ENCODE assay signal across 14 mouse cellular contexts in the genomic region with DNA sequence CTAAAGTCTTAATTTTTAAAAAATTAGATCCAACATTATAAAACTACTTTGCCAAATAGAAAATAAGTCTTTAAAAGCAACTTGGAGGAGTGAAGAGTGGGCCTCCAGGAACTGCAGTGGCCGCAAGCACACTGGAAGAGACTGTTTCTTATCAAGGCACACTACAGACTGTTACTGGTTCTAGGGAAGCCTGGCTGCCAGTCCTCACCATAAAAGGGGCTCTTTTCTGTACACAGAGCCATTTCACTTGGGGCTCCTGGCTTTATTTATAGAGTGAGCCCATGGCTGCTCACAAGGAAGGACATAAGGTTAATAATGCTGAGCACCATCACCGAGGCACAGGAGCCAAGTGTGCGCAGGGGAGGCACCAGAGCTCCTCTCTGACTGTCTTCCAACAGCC.
"Had no signal": no experiment of that assay in that cellular context is flagged by ENCODE, and none has a peak within 500 bp of the region (broad histone marks: within the 10 kb centered on the region; RNA-seq: fewer than 3 reads in every experiment).

No protein-coding gene starts in this region.

- H3K27me3 ChIP-seq: limb, embryonic 13.5 days; liver, embryonic 15.5 days had no signal

- H3K4me3 ChIP-seq: layer of hippocampus, adult 2 months; limb, embryonic 10.5 days; limb, embryonic 13.5 days; liver, embryonic 15.5 days had no signal

- DNase-seq: kidney, postnatal 25 days; layer of hippocampus, adult 9-11 months; lung, adult 2 months; lung, postnatal 14 days; lung, postnatal 4 days; midbrain, embryonic 14.5 days; thymus, adult 18-20 months; thymus, postnatal 36 days had no signal

- H3K4me1 ChIP-seq: limb, embryonic 10.5 days; limb, embryonic 13.5 days; liver, embryonic 15.5 days had no signal

- H3K4me2 ChIP-seq: limb, embryonic 13.5 days; liver, embryonic 15.5 days; midbrain, embryonic 11.5 days had no signal

- H3K9ac ChIP-seq: limb, embryonic 13.5 days; liver, embryonic 15.5 days had no signal

- H3K9me3 ChIP-seq: limb, embryonic 10.5 days; limb, embryonic 13.5 days; liver, embryonic 15.5 days had no signal

- H3K27ac ChIP-seq: kidney, postnatal 0 days; layer of hippocampus, adult 2 months; limb, embryonic 10.5 days; limb, embryonic 13.5 days; liver, embryonic 15.5 days had no signal
